Mouse (Mus musculus) A20 (cell line): Measurements from ENCODE around the gene Gm10447.

Source experiments
- DNase-seq: peaks from one replicate; pipeline ENCODE4 v3.0.0-alpha.2; 2011; ENCODE audit warnings: low read depth, low spot score

Gene Gm10447

DNA sequence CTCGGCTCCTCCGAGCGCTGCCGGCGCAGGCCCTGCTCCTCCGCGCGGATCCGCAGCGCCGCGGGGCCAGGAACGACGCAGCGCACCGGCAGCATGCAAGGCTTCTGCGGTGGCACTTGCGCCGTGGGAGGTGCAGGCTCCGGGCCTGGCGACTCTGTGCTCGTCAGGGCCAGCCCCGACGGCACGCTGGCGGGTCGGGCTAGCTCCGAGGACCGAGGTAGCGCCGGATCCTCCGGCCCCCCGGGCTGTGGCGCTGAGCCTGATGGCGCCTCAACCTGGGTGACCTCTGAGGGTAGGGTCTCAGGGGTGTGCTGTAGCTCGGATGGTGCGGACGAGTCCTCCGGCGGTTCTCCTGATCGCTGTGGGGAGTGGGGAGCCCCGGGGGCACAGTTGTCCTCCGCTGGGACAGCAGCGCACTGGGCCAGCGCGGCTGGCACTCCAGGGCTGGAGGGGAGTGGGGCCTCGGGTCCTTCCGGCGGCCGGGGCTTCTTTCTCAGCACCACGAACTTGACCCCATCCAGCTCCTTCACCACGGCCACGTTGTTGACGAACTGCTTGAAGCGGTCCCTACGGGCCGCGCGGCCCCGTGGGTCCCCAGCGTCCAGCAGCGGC lies 22.4 kb upstream of the Gm10447 start:
- DNase-seq, result no peak

DNA sequence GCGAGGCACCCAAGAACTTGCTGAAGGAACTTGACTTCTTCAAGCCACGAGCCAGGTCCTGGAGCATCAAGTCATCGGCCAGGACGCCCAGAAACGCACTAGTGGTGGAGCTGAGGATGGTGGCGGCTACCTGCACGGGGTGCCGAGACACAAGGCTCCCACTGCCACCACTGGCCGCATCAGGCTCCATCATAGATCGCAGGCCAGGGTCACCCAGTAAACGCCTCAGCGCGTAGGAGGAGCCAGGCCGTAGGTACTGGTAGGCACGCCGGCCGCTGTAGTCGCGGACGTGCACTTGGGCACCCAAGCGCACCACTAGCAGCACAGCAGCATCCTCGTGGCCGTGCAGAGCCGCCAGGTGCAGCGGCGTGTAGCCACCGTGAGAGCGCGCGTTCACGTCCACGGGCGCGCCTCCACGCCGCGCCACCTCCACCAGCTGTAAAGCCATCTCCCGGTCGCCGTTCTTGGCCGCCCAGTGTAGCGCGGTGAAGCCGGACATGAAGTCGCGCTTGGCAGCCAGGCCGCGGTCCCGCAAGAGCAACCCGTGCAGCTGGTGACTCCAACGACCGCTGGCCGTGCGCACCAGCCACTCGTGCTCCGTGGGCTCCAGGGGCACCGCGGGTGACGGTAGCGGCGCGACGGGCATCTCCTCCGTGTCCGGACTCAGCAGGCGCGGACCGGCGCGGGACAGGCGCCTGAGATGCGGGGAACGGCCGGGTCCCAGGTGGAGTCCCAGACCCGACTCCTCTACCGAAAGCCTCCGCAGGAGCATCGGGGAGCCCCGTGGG lies 21.7 kb upstream of the Gm10447 start:
- DNase-seq, result no peak

DNA sequence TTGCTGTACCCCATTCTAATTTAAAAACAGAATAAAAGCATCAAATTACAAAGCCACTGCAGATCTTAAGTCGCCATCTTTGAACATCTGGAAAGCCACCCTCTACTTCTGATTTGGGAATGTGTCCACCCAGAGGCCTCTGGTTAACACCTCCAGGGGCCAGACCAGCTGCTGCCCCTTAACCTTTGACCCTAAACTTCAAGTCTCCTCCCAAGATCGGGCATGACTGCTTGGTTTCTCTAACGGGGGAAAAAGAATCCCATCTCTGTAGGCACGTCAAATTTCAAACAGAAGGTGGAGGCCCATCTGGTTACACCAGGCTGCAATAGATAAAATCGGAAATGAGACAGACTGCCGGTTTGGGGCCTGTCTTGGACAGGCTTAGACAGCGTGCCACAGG lies 20.9 kb upstream of the Gm10447 start:
- DNase-seq, result no peak

DNA sequence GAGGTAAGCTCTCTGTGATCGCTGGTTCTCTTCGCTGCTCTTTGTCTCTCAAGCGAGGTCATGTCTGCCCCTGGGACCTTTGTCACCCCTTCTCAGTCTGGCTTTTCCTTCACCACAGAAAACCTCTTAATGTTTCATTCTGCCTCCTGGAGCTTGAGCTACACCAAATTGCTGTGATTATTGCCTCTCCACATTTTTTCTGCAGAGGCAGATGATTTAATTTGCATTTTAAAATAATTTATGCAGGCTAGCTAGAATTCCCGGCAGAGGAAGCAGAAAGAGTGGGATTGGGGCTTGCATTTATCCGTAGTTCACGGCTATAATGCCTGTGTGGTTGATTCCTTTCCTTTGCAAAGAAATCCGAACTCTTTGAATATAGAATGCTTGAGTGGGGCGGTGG lies 18.7 kb upstream of the Gm10447 start:
- no peak for DNase-seq

DNA sequence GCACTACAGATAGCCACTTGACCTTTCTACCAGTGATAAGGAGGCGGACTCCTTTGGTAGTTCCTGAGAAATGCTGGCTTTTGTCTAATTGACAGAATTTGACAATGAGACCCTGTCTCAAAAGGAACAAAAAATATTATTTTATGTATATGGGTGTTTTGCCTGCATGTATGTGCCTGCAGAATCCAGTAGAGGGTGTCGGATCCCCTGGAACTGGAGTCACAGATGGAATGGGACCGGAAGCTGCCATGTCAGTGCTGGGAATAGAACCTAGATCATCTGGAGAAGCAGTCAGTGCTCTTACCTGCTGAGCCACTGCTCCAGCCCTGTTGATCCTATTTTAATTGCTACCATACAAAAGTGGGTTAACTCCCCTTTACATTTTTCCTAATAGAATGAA lies 15.8 kb upstream of the Gm10447 start:
- DNase-seq, result no peak

DNA sequence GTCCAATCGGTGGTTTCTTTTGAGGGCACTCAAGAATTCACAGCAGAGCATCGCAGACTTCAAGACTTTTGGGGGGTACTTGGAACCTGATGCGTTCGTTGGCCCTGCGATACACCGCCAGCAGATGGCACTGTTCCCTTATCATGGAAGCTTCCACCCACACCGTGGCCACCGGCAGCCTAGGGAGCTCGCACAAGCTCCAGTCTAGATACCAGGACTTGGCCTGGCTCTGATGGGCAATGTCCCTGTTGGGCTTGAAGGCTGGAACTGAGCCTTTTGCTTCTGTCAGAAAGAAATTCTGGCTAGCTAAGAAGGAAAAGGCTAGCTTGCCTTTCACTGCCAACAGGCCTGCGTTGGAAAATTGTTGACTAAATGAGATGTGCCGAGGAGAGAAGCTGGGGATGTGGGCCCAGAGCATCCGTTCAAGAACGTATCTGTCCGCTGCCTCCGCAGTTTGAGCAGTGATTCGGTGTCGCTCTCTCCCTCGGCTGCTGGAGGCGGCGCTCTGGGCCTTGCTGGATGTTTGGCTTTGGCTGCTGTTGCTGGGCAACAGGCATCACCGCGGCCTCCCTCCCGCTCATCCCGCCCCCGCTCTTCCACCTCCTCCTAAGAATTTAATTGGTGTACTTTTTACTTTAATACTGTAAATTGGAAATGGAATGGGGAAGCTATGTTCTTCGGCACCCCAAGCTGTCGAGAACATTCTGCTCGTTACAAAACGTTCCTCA lies 13.2 kb upstream of the Gm10447 start, which contains the start of gene Gm9837:
Gene Gm9837 (minus strand): TSS at position 512 of the 728 bp plus-strand sequence.
- peak; percentile 74 for DNase-seq

DNA sequence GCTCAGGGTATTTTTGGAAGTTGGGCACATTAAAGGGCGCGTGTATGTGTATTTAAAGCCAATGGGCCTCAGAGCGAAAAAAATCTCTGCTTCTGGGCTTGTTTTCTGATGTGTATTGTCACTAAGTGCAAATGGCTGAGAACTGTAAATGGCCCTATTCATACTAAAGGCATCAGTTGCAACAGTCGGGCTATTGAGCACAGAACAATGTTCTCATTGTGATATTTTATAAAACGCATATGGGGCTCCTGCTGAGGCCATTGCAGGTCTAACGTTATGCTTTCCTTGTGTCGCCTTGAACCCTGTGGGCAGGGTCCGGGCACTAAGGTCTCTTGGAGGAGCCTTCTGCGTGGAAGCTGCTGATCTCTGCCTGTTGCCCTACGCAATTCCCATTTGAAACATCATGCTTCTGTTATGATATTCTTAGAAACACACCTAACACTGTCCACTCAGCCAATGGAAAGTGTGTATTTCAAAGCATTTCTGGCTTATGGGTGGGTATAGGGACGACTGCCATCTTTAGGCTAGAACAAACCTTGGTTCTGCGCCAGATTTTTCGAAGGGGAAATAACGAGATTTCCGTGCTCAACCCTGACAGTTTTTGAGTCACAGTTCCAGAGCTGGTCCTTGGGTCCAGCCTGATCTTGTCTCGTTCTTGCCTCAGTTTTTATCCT lies 12.5 kb upstream of the Gm10447 start:
- no peak for DNase-seq

DNA sequence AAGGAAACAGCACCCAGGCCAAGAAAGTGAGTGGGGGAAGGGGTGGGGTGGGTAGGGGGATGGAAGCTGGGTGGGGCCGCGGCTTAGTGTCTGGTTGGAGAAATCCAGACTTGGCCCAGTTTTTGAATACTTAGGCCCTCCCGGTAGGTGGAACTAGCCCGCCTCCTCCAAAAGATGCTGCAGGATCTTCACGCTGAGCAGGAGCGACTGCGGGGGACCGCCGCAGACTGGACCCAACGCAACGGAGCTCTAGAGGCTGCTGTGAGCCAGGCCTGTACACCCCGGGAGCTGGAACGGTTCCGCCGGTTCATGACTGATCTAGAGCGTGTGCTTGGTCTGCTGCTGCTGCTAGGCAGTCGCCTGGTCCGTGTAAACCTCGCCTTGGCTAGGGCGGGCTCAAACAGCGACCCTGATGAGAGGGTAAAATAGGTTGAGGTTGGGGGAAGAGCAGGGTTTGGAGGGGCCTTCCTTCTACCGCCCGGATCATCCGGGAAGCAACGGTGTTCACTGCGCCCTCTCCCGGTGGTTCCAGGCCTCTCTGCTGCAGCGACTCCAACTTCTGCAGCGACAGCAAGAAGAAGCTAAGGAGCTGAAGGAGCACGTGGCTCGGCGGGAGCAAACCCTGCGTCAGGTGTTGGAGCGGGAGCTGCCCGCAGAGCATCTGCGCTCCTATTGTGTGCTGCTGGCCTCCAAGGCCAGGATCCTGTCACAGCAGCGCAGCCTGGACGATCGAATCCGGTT lies 9.5 kb upstream of the Gm10447 start:
- DNase-seq, result peak; percentile 20

DNA sequence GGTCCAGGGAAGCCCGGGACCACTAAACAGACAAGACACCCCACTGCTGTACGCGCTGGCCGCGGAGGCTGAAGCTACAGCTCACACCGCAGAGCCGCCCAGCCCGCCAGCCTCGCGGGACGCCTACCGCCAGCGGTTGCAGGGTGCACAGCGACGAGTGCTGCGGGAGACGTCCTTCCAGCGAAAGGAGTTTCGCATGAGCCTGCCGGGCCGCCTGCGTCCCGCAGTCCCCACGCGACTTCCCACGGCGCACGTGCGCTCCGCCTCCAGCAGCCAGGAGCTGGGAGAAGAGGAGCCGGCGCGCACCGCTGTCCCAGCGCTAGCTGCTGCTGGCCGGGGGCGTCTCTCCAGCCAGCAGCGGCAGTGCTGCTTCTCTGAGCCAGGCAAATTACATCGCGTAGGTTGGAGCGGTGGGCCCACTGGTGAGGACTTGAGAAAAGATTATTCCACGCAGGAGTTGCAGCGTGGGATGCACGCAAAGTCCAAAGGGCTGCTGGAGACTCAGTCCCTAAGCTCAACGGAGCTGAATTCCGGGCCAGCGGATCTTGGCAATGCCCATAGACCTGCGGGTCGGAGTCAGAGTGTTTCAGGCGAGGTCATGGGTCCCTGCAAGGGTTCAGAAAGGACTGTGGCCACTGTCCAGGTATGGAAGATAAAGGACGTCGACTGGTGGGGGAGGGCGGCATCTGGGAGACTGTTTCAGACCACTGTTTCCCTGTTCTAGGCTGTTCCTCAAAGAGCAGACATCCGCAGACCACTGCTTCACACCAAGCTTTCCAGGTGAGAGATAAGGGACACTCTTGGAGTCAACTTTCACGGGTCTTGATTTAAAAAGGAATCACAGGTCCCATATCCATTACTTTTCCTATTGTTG lies 6.9 kb upstream of the Gm10447 start:
- DNase-seq, result no peak

DNA sequence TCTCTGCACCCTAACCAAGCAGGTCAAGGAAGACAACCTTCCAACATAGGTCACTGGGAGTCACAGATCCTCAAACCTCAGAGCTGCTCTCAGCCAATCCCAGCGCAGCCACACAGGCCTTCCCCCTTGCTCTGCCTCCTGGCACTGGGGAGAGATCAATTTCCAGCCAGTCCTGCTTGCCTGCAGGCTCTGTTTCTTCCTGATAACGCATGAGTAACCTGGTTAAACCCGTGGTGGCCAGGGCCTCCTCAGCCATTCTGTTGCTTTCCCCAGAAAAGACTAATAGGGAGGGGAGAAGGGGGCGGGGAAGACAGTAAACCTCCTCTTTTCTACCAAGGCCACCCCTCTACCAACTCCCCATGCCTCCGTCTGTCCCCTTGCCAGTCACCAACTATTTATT lies 4.8 kb upstream of the Gm10447 start:
- no peak for DNase-seq

DNA sequence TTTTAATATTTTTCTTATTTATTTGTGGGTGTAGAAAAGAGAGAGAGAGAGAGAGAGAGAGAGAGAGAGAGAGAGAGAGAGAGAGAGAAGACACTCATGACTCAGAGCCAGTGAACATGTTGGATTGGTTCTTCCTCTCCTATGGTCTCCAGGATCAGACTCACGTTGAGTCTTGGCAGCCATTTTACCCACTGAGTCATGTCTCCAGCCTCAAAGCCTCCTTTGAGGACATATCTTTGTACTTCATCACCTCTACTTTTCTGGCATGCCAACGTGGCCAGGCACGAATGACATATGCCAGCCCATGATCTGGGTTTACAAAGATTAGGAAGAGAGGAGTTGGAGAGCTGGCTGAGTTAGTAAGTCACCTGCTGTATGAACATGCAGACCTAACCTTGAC lies 3.3 kb upstream of the Gm10447 start:
- DNase-seq, result no peak

DNA sequence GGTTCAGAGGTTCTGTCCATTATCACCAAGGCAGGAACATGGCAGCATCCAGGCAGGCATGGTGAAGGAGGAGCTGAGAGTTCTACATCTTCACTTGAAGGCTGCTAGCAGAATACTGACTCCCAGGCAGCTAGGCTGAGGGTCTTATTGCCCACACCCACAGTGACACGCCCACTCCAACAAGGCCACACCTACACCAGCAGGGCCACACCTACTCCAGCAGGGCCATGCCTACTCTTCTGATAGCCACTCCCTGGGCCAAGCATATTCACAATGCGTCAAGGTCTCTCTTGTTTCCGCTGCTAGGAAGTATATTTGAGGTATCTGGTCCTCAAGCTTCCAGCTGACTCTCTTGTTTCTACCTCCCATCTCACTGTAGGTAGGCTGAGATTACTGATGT lies 2.1 kb upstream of the Gm10447 start:
- DNase-seq, result no peak

DNA sequence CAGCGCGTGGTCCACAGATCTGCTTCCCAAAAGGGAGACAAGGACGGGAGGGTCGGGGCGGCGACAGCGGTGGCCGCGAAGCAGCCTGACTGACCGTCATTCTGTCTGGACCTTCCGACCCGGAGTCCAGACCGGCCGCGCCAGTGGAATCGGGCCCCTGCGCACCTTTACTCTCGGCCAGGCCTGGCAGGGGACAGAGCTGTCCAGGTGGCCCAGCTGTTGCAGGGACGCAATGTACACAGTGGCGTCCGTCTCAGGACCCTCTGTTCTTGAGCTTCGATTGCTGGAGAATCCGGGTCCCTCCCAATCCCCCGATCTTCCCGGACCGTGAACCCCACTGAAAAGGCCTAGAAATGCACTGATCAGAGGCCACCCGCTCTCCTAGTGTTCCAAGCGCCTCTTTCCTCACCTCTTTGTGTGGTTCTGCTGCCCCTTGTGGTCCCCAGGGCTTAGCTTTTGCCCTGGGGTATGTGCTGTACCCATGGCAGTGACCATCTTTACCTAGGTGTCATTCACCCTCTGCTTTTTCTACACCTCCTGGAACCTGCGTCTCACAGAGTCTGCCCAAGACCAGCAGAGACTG lies 553 bp upstream of the Gm10447 start:
- DNase-seq, result no peak

DNA sequence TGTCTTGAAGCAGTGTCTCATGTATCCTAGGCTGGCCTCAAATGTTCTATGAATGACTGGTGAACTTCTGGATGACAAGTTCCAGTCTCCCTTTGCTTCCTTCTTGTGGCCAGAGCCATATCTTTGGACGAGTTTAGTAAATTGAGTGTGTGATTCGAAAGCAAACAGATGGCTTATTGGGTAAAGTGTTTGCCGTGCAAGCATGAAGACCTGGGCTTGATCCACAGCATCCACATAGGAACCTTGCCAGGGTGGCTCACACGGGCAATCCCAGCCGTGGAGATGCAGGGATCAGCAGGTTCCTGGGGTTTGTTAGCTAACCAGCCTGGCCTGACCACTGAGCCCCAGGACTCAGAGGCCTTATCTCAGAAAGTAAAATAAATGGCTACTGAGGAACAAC lies 3.9 kb downstream of the Gm10447 start:
- DNase-seq, result no peak

DNA sequence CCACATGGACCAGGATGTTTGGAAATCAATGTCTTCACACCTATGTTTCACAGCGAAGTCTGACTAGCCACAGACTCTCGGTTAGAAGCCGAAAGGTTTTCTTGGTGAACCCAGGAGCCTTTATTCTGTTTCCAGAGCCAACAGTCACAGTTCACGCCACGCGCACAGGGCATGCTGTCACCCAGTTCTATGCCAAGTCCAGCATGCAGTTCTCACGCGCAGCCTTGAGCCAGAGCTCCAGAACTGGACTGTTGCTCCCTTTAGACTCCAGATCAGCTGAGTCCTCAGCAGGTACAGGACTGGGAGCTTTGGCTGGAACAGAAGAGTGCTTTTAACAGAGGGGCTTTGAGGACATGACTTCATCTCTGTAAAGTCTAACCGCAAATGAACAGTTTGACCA lies 4.5 kb downstream of the Gm10447 start:
- no peak for DNase-seq

DNA sequence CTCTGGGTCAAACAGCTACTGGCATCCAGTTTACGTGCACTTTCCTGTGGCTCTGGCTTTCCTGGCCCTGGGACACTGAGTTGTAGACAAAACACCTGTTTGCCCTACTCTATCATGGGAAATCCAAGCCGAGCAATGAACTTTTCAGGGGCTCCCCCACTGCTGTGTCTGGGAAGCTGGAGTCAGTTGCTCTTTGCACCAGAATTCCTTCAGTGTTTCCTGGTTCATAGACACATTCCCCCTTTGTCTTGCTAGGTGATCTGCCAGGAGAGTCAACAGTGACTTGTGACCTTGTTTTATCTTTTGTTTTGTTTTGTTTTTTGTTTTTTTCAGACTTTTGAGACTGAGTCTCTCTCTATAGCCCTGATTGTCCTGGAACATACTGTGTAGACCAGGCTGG lies 5.5 kb downstream of the Gm10447 start:
- DNase-seq, result no peak

DNA sequence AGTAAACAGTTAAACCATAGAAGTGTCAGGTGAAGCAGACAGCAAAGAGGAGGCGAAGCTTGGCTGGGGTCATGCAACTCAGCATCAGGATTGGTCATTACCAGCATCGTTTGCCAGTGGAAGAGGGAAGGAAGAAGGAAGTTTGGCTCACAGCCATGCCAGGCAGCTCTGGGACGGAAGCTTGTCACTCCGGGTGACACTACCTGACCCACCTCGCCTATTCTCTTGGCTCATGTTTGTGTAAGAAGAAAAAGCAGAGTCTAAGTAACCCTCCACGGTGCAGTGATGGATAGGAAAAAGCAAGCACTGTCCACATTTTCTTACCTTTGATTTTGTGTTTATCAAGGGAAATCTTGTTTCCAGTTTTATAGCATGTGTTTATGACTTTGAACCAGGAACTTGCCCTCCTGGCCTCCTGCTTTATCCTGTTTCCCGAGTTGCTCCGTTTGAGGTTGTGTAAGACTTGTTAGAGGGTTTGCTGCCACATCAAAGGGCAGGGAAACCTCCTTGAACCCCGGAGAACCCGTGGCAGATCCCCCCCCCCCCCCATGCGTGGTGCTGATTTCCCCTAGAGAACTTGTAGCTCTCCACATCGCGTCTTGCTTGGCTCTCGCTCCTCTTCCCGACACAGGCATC lies 6.7 kb downstream of the Gm10447 start:
- no peak for DNase-seq

DNA sequence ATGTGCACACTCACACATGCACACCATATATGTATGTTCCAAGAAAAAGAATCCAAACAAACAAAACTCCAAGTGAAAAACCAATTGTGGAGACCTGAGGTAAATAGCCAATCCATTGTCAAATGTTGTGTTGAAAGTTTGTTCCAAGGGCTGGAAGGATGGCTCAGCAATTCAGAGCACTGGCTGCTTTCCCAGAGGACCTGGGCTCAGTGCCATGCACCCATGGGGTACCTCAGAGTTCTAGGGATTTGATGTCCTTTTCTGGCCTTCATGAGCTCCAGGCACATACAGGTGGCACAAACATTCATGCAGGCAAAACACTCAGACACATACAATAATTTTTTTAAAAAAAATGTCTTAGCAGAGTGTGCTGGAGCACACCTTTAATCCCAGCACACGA lies 8.4 kb downstream of the Gm10447 start:
- no peak for DNase-seq

DNA sequence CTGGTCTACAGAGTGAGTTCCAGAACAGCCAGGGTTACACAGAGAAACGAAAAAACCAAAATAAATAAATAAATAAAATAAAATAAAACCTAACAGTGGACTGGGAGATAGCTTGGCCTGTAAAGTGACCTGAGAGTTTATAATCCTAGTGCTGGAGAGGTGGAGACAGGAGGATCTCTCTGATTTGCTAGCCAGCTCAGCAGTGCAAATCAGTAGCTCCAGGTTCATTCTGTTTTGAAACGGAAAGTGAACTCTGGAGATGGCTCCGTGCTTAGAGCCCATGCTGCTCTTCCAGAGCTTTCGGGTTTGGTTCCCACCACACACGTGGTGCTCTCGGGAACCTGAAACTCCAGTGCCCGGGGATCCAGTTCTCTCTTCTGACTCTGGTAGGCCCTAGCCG lies 8.9 kb downstream of the Gm10447 start:
- DNase-seq, result no peak

DNA sequence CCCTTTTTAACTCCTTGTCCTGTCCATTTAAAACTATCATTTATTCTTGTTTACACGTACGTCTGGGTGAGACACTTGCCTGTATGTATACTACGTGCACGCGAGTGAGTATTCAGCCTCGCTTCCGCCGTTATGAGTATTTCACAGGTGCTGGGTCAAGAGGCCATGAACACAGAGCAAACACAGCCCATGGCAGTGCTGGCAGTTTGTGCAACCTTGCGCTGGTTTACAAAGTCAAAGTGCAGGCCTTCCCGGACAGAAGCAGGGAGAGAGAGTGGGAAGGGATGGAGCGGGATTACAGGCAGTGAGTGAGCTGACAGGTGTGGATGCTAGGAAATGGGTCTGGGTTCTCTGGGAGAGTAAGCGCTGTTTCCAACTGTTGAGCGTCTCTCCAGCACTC lies 10.7 kb downstream of the Gm10447 start:
- no peak for DNase-seq
